Mouse (Mus musculus) limb, embryonic 14.5 days (tissue): ENCODE measurements around the gene Dnaja2. TPM values are rescaled to one million over a fixed set of nuclear protein-coding genes. Genes with fewer than 3 reads are reported as not detected.

ENCODE experiments used
- ATAC-seq: fragments of 200-750 bp; cut with Nextera tagmentation; 2 replicates; pipeline ENCODE4 v1.8.0; 2017; ENCODE audit warnings: low read depth, moderate number of reproducible peaks, moderate TSS enrichment; ENCODE audit not compliant: low FRiP score
- DNase-seq: peaks from one replicate; pipeline ENCODE4 v3.0.0-alpha.2; 2015; ENCODE audit warnings: low spot score
- H3K27ac ChIP-seq: fragments of 300-500 bp; sonication (generic); replicated peaks from 2 replicates; pipeline ENCODE4 v1.5.1; 2014; ENCODE audit warnings: low read depth, mild to moderate bottlenecking, low read length, moderate library complexity, mixed read lengths
- H3K27me3 ChIP-seq: fragments of 300-500 bp; sonication (generic); 2 replicates; pipeline ENCODE4 v1.6.1; 2014; ENCODE audit warnings: low read length, mixed read lengths; ENCODE audit not compliant: control insufficient read depth, insufficient read depth
- H3K36me3 ChIP-seq: fragments of 300-500 bp; sonication (generic); 2 replicates; pipeline ENCODE4 v1.6.1; 2014; ENCODE audit warnings: mild to moderate bottlenecking, low read length, moderate library complexity, mixed read lengths; ENCODE audit not compliant: control insufficient read depth, insufficient read depth
- H3K4me1 ChIP-seq: fragments of 300-500 bp; sonication (generic); 2 replicates; pipeline ENCODE4 v1.6.1; 2014; ENCODE audit warnings: antibody characterized with exemption, low read length, mixed read lengths; ENCODE audit not compliant: control insufficient read depth, insufficient read depth
- H3K4me2 ChIP-seq: fragments of 300-500 bp; sonication (generic); replicated peaks from 2 replicates; pipeline ENCODE4 v1.6.1; 2014; ENCODE audit warnings: low read depth, mild to moderate bottlenecking, low read length, moderate library complexity; ENCODE audit not compliant: severe bottlenecking
- H3K4me3 ChIP-seq: fragments of 300-500 bp; sonication (generic); replicated peaks from 2 replicates; pipeline ENCODE4 v1.5.1; 2014; ENCODE audit warnings: low read length
- H3K9ac ChIP-seq: fragments of 300-500 bp; sonication (generic); 2 replicates; pipeline ENCODE4 v1.6.1; 2014; ENCODE audit warnings: mild to moderate bottlenecking, low read depth, low read length, moderate library complexity; ENCODE audit not compliant: severe bottlenecking
- H3K9me3 ChIP-seq: fragments of 300-500 bp; sonication (generic); 2 replicates; pipeline ENCODE4 v1.6.1; 2016; ENCODE audit warnings: low read length; ENCODE audit not compliant: control insufficient read depth
- POLR2A ChIP-seq: fragments of 200-500 bp; IDR thresholded peaks from 2 replicates; pipeline ENCODE4 v1.8.0; 2012; ENCODE audit warnings: inconsistent platforms, mild to moderate bottlenecking, moderate library complexity, borderline replicate concordance; ENCODE audit not compliant: insufficient read depth, insufficient read length; ENCODE audit errors: extremely low read depth
- WGBS: fragments of 180-500 bp; shearing (Covaris S2); extraction: QIAGEN DNeasy Blood & Tissue Kit; methylation state at CpG from one replicate; pipeline ENCODE4 v1.1.7; 2014; 5-methylcytosine and 5-hydroxymethylcytosine counted together
- polyA plus RNA-seq, 2 experiments: library from polyadenylated mRNA; depleted of rRNA in 1 of 2; stranded (reverse) in 1 of 2; unstranded in 1 of 2; fragments of >200 nt; fragmentation: Nextera tagmentation in 1 of 2; extraction: Ambion mirVana in 1 of 2; gene quantifications; 2 replicates each; pipeline versions ENCODE4 v1.2.1 to v1.2.3; 2012 to 2014

The Dnaja2 gene
- polyA plus RNA-seq, 2 experiments, result 70.9 to 146 TPM

DNA sequence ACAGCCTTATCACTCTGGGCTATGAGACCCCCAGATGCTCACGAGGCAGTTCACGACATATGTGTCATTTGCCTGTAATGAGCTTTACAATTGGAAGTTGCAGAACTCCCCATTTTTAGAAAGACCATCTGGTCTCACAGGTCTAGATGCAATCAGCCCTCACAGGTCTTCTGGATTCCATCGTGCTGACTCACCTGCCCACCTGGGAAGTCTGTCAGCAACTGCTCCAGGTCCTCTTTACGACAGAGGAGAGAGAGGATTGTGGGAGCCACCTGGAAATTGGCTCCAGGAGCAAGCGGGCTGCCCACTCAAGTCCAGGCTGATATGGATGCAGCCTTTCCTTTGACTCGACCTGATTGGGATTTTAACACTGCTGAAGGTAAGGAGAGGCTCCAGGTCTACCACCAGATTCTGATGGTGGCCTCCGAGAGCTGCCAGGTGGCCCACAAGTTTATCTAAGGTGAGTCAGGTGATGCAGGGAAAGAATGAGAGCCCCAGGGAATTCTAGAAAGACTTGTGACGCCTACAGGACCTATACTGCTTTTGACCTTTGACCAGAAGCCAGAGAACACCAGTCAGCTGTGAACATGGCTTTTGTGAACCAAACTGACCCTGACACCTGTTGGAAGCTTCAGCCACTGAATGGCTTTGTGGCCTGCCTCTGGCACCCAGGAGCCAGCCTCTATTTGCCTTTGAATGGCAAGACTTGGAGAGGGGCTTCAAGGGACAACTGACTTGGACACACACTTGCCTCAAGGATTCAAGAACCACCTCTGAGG lies 42.5 kb upstream of the Dnaja2 start:
- no peak overlapping the region for H3K27ac ChIP-seq
- H3K4me1 ChIP-seq, result no peaks in the 10 kb centered on the region
- no peak for TF ChIP-seq POLR2A
- ATAC-seq (no peak), DNase-seq (no peak)
- no peaks in the 10 kb centered on the region for H3K9me3 ChIP-seq
- H3K36me3 ChIP-seq, result no peaks in the 10 kb centered on the region
- H3K4me3 ChIP-seq, result no peak overlapping the region
- H3K27me3 ChIP-seq, result no peaks in the 10 kb centered on the region
- H3K9ac ChIP-seq, result no peak overlapping the region
- 49% methylated on average over 8 of the region's 8 CpGs for WGBS
- no peak overlapping the region for H3K4me2 ChIP-seq

DNA sequence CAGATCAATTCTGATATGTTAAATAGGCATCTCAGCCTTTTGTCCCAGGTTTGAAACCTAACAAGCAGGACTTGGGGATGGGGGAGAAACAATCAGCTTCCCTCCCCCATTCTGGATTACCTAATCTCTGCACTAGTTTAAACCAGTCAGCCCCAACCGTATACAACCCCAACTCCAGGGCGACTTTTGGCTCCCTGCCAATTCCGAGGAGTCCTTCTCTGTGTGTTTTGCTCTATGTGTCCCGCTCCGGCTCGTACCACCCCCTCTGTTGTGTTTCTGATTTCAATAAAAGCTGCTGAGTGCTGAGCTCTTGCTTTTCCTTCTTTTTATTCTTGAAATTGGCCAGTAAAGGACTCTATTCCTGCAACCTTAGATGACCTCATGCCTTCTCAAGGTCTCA lies 40.2 kb upstream of the Dnaja2 start:
- no peaks in the 10 kb centered on the region for H3K27me3 ChIP-seq
- H3K36me3 ChIP-seq, result no peaks in the 10 kb centered on the region
- H3K4me3 ChIP-seq, result no peak overlapping the region
- no peak overlapping the region for H3K4me2 ChIP-seq
- no peaks in the 10 kb centered on the region for H3K4me1 ChIP-seq
- 20% methylated on average over 6 of the region's 6 CpGs for WGBS
- ATAC-seq (peak; percentile 44; the same call in 1 of the 2 replicates), DNase-seq (peak; percentile 37)
- TF ChIP-seq POLR2A, result no peak
- no peak overlapping the region for H3K27ac ChIP-seq
- H3K9me3 ChIP-seq, result no peaks in the 10 kb centered on the region
- no peak overlapping the region for H3K9ac ChIP-seq

DNA sequence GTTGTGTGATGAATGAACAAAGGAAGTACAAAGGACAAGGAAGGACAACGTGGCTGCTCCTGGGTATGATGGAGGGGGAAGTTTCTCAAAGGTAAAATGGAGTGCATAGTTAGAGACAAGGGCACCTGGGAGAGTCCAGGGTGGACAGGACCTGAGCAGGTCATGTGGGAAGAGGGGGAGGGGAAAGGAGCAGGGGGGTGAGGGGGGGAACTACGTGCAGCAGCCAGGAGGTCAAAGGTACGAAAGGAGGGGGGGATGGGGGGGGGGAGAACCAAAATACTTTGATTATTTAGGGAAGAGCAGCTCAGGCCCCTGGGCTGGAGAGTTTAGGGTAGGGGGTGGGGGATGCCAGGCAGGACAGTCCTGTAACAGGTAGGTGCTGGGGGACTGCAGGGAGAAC lies 39.8 kb upstream of the Dnaja2 start:
- ATAC-seq (no peak), DNase-seq (no peak)
- Histone ChIP-seq H3K27me3 (no peaks in the 10 kb centered on the region), H3K9ac (no peak overlapping the region), H3K9me3 (no peaks in the 10 kb centered on the region), H3K4me1 (no peaks in the 10 kb centered on the region), H3K4me3 (no peak overlapping the region), H3K36me3 (no peaks in the 10 kb centered on the region), H3K4me2 (no peak overlapping the region), H3K27ac (no peak overlapping the region)
- whole genome bisulfite sequencing, result 41% methylated on average over 3 of the region's 3 CpGs
- no peak for TF ChIP-seq POLR2A

DNA sequence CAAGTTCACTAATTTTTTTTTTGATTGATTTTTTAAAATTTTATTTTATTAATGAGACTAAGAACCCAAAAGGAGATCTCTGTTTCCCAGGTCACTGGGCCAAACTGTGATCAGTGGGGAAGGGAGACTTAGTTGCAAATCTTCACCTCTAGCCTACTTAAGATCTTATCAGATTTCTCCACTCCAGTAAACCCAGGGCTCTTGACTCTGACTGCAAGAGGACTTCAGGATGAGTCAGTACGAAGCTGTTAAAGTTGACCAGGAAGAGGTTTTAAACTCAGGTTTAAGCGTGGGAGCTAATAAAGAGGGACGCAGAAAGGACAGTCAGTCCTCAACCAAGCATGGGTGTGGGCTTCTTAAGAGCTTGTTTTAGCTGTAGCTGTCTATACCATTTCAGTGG lies 38.2 kb upstream of the Dnaja2 start:
- H3K4me2 ChIP-seq, result no peak overlapping the region
- no peak for ATAC-seq
- no peak for TF ChIP-seq POLR2A
- no peaks in the 10 kb centered on the region for H3K4me1 ChIP-seq
- H3K27ac ChIP-seq, result no peak overlapping the region
- DNase-seq, result no peak
- H3K9me3 ChIP-seq, result no peaks in the 10 kb centered on the region
- H3K36me3 ChIP-seq, result no peaks in the 10 kb centered on the region
- no peak overlapping the region for H3K9ac ChIP-seq
- 76% methylated on average over 3 of the region's 3 CpGs for WGBS
- H3K4me3 ChIP-seq, result no peak overlapping the region
- no peaks in the 10 kb centered on the region for H3K27me3 ChIP-seq

DNA sequence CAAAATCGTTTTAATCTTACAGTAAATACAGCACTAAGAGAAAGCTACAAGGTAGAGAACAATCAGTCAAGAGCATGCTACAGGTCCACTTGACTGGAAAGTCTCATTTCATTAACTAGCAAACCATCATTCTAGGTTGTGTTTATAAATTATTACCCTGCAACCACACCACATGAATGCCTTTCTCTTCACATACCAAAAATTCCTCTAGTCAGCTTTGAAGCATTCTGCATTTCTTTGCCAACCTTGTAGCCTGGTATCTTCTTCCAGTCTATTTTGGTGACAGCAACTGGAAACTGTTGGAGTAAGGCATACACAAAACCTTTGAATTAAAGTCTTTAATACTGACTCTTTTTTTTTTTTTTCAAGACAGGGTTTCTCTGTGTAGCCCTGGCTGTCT lies 36.4 kb upstream of the Dnaja2 start:
- no peak overlapping the region for H3K27ac ChIP-seq
- no peak overlapping the region for H3K4me2 ChIP-seq
- TF ChIP-seq POLR2A, result no peak
- no peaks in the 10 kb centered on the region for H3K36me3 ChIP-seq
- WGBS, result 56% methylated on average over 1 of the region's 1 CpGs
- no peak overlapping the region for H3K9ac ChIP-seq
- ATAC-seq (no peak), DNase-seq (no peak)
- no peak overlapping the region for H3K4me3 ChIP-seq
- H3K9me3 ChIP-seq, result no peaks in the 10 kb centered on the region
- H3K27me3 ChIP-seq, result no peaks in the 10 kb centered on the region
- H3K4me1 ChIP-seq, result no peaks in the 10 kb centered on the region

DNA sequence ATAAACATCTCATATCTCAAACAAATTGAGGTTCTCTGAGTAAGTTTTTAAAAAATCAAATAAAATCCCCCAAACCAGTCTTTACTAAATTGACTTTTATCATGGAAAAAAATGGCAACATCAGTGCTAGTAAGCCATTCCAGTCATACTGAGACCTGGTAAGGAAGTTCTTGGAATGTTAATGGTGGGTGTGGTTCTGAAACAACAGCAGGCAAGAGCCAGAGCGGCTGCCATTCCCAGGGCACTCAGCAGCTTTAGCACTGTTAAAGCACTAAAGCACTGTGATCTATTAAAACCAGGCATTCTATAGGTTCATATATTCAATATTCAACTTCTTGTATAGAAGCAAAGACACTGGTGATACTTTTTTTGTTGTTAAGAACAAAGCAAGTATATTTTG lies 35.1 kb upstream of the Dnaja2 start:
- TF ChIP-seq POLR2A, result no peak
- WGBS, result 40% methylated on average over 1 of the region's 1 CpGs
- Histone ChIP-seq H3K4me2 (no peak overlapping the region), H3K4me1 (no peaks in the 10 kb centered on the region), H3K4me3 (no peak overlapping the region), H3K27ac (no peak overlapping the region), H3K9ac (no peak overlapping the region), H3K36me3 (no peaks in the 10 kb centered on the region), H3K27me3 (no peaks in the 10 kb centered on the region), H3K9me3 (no peaks in the 10 kb centered on the region)
- ATAC-seq (no peak), DNase-seq (no peak)
